Mouse (Mus musculus) right cerebral cortex, postnatal 36 days (tissue): Measurements from ENCODE around the gene Zfp763.
"Not testable (repeated sequence)": the region's sequence is repeated elsewhere in the genome, so short reads cannot be mapped to it uniquely, and the experiment has no call there.

Source experiments
- DNase-seq, 2 experiments: peaks; one replicate each; pipeline ENCODE4 v3.0.0; 2022; ENCODE audit warnings: low spot score in 2 of 2, mixed read lengths in 1 of 2

Gene Zfp763

GRCm38 (mm10) chr17:33032900-33033891, at the start of gene Zfp763:
Gene Zfp763 (minus strand): TSS chr17:33033402.
- peak; percentile 79 to 81 for DNase-seq

- DNase-seq, result no peak
Observed at GRCm38 (mm10) chr17:33067958-33068357, 34.8 kb upstream of the Zfp763 start, which contains the start of gene 4921501E09Rik. Gene 4921501E09Rik (minus strand): TSS chr17:33068058.

- DNase-seq, result no peak
Observed at GRCm38 (mm10) chr17:33063001-33063400, 29.8 kb upstream of the Zfp763 start.

DNA sequence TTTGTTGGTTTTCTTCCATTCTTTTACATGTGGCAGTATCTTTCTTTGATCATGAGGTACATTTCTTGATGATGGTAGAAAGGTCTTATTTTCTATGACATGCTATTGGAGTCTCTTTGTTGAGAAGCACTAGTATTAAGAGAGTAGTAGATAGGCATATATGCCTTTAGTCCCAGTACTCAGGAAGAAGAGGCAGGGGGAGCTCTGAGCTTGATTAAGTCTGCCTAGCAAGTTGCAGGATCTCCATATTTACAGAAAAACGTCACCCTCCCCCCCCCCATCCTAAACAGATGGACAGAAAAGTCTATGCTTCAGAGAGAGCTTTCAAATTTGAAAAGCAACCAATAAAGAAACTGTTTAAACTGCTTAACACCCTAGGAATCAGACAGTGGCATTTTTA, 25.6 kb upstream of the Zfp763 start:
- DNase-seq, result no peak

DNA sequence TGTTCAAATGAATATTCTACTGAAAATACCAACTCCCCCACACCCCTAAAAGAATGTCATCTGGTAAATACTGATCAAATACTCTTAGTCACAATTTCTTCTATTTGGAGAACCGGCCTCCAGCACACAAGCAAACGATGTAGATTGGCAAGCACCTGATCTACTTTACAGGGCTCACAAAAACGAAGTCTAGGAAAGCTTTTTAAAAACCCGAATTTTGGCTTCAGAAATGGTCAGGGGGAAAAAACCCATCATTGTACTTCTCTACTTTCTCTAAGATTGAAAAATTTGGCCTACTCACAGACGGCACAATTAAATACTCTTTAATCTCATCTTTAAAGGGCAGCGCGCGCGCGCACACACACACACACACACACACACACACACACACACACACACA, 826 bp downstream of the Zfp763 start:
- DNase-seq, result no peak

DNA sequence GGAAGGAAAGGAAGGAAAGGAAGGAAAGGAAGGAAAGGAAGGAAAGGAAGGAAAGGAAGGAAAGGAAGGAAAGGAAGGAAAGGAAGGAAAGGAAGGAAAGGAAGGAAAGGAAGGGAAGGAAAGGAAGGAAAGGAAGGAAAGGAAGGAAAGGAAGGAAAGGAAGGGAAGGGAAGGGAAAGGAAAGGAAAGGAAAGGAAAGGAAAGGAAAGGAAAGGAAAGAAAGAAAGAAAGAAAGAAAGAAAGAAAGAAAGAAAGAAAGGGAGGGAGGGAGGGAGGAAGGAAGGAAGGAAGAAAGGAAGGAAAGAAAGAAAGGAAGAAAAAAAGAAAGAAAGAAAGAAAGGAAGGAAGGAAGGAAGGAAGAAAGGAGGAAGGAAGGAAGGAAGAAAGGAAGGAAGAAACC, 12.8 kb downstream of the Zfp763 start:
- DNase-seq, result not testable (repeated sequence)

DNA sequence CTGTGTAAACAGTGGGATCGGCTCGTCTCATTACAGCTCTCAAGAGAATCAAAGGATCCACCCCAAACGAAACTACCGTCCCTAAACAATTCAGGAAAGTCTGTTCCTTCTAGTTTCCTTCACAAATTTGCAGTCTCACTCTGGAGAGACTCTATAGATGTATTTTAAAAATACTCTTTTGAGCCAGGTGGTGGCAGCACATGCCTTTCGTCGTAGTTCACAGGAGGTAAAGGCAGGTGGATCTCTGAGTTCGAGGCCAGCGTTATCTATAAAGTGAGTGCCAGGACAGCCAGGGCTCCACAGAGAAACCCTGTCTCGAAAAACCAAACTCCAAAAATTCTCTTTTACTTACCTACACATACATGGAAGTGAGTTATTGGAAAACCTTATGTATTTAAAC, 24.9 kb downstream of the Zfp763 start:
- DNase-seq, result no peak

DNA sequence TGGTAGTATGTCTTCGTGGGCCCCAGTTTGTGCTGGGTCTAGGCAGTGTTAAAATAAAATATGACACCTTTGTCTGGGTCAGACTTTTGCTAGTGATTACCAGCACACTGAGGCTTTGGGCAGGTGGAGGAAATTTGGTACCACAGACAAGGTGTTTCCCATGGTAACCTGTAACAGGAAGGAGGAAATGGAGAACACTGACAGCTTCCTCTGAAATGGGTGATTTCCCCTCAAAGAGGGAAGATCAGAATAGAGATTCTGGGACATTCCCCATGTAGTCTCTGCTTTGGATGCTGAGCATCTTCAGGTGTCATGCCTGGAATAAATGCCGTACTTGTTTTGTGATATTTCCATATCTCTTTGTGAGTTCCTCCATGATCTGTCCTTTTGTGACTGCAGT, 34.7 kb downstream of the Zfp763 start:
- DNase-seq, result no peak

- peak; percentile 84 to 87 for DNase-seq
Observed at GRCm38 (mm10) chr17:32992699-32993474, 40.3 kb downstream of the Zfp763 start, which contains the start of gene Zfp952. Gene Zfp952 (plus strand): TSS chr17:32993129.

- DNase-seq, result no peak
Observed at GRCm38 (mm10) chr17:32991965-32992698, 41.1 kb downstream of the Zfp763 start.

GRCm38 (mm10) chr17:32986301-32986700, 46.9 kb downstream of the Zfp763 start:
- no peak for DNase-seq

GRCm38 (mm10) chr17:32981361-32981760, 51.8 kb downstream of the Zfp763 start:
- no peak for DNase-seq
